Mouse (Mus musculus) splenic B cell, adult 2 months (primary cell): Measurements from ENCODE around the gene Izumo4.
A peak's percentile ranks its signal among the peaks of the same experiment; 100 is the strongest.

Source experiments
- DNase-seq: peaks from one replicate; pipeline ENCODE4 v3.0.0-alpha.2; 2011; ENCODE audit warnings: low read depth, low spot score
- H3K27me3 ChIP-seq: 2 replicates; pipeline ENCODE4 v1.6.1; 2012; ENCODE audit warnings: mild to moderate bottlenecking, low read length, moderate library complexity, mixed read lengths; ENCODE audit not compliant: control insufficient read depth, poor library complexity, insufficient read depth, severe bottlenecking
- H3K36me3 ChIP-seq: 2 replicates; pipeline ENCODE4 v1.6.1; 2012; ENCODE audit warnings: mild to moderate bottlenecking, low read length, moderate library complexity, mixed read lengths; ENCODE audit not compliant: control insufficient read depth, poor library complexity, insufficient read depth, severe bottlenecking

Izumo4 gene

DNA sequence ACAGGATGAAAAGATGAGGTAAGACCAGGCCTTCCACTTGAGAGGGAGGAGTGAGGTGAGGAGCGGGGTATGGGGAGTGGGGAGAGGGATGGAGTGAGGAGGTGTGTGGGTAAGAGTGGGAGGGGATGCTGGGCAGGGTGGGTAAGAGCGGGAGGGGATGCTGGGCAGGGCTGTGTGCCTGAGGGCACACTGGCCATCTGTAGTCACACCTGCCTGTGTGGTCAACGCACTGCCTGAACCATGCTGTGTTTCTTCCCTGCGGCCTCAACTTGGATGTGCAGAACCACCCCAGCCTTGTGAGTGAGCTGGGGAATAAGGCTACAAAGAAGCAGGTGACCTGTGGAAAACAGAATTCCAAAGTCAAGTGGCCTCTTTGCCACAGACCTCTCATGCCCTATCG, 2.4 kb downstream of the Izumo4 start:
- Histone ChIP-seq H3K27me3 (no peaks in the 10 kb centered on the region), H3K36me3 (peaks cover 8% of the 10 kb centered on the region)
- DNase-seq = no peak

DNA sequence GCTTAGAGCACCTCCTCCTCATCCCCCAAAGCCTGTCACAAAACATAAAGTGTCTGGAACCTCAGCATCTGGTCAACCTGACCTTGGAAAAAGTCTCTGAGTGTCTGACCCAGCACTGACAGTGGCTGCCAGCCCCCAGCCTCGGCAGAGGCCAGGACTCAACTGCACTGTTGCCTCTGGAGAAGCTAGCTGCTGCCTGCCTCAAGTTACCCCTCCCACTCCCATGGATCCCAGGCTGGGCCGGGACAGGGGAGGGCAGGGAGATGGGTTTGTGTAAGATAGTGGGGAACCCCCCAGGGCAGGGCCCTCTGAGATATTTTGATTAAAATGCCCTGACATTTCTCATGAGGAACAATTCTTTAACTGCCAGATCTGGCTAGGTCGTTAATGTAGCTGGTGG, 3.0 kb downstream of the Izumo4 start:
- H3K27me3 ChIP-seq = no peaks in the 10 kb centered on the region
- no peak for DNase-seq

DNA sequence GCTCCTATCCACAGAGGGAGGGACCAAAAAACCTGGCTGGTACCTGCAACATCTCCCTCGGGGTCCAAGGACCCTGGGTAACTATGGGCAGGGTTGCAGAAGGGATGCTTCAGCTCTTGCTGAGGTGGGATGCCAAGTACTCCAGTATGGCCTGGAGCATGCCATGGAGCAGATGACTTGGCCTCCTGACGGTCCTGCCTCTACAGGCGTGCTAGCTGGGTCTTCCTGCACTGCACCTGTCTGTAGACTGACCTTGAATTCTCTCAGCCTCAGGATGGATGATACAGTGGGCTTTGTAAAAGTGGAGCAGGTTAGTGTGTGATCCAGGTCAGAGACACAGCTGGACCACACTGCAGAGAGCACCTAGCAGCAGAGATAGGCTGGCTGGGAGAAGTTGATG, 3.5 kb downstream of the Izumo4 start:
- DNase-seq = no peak
- peaks cover 11% of the 10 kb centered on the region for H3K36me3 ChIP-seq
- no peaks in the 10 kb centered on the region for H3K27me3 ChIP-seq

More for the DNA sequence above, 3.0 kb downstream of the Izumo4 start:
- H3K36me3 ChIP-seq = peaks cover 10% of the 10 kb centered on the region

DNA sequence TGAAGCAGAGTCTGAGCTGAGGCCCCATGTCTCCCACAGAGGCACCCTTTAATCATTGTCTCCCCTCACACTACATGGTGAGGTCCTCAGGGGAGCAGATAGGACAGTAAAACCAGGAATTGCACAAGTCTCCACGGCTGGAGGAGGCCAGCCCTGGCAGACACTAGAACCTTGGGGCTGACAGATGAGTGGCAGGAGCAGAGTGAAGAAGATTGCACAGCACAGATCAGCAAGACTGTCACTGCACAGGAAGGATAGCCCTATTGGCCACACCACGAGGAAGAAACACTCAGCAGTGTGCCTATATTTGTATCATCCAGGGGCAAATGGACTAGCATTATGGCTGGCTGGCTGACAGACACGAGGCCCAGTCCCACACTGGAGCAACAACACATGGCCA, 8.8 kb downstream of the Izumo4 start:
- Histone ChIP-seq H3K36me3 (peaks cover 20% of the 10 kb centered on the region), H3K27me3 (no peaks in the 10 kb centered on the region)
- DNase-seq = no peak

DNA sequence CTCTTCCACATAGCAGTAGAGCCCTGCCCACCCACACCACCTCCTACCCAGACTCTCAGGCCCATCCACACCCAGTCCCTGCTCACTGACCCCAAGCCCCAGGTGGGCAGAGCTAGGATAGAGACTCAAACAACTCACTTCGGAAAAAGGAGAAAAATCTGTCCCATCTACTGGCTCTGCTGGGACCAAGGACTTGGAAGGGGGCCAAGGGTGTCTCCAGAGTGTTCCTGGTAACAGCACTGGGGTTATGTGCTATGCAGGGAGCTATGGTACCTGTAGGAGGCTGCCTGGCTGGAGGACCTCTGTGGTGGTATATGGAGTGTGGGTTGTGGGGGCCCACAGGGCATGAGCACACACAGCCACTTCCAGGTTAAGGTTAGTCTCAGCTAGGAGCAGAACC, 15.3 kb downstream of the Izumo4 start:
- DNase-seq = no peak
- Histone ChIP-seq H3K27me3 (no peaks in the 10 kb centered on the region), H3K36me3 (peaks cover 21% of the 10 kb centered on the region)

DNA sequence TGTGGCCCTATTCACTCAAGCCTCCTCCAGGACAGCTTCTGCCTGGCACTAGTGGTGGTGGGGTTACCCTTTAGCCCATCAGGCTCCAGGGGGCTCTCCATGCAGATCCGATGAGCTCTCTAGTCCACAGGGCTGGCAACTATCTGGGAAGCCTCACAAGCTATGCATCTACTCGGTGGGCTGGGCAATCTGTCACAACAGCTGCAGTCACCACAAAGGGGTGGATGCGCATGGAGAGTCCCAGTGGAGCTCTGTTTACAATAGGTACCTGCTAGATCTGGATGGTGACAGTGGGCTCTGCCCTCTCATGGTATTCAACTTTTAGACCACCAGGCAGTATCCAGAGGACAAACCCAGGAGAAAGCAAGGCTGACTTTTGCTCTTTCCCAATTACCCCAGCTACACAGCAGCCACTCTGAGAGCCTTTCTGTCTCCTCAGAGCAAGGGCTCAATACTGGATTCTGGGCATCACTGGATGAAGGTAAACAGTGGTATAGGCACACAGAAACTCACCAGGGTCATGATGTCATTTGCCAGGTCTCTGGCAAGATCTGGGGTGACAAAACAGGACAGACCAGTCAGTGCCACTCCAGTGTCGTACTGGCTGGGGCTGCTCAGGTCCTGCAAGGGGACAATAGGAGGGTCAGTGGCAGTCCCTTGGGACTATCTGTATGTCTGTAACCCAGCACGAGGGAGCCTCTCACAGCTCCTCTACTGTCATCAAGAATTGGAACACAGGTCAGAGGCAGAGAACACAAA, 25.6 kb downstream of the Izumo4 start:
- Histone ChIP-seq H3K36me3 (peaks cover 16% of the 10 kb centered on the region), H3K27me3 (no peaks in the 10 kb centered on the region)
- DNase-seq = no peak

DNA sequence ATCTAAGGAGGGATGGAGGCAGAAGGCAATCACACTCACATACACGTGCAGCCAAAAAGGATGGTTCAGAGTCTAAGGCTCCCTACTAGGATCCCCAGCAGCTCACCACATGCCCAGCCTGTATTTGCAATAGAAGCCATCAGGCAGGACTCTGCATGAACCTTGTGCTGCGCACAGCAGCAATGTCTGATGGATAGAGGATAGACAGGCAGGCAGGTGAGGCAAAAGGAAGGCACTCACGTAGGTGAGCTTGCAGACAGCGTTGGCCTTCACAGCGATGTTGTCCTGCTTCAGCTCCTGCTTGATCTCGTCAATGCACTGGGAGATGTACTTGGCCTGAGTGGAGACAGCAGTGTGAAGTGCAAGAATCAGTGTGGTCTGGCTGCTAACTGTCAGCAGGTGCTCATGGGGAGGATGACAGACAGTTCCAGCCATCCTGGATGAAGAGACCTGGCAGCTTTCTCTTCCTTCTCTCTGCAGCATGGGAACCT, 30.7 kb downstream of the Izumo4 start:
- no peak for DNase-seq
- no peaks in the 10 kb centered on the region for H3K27me3 ChIP-seq
- peaks cover 9% of the 10 kb centered on the region for H3K36me3 ChIP-seq

DNA sequence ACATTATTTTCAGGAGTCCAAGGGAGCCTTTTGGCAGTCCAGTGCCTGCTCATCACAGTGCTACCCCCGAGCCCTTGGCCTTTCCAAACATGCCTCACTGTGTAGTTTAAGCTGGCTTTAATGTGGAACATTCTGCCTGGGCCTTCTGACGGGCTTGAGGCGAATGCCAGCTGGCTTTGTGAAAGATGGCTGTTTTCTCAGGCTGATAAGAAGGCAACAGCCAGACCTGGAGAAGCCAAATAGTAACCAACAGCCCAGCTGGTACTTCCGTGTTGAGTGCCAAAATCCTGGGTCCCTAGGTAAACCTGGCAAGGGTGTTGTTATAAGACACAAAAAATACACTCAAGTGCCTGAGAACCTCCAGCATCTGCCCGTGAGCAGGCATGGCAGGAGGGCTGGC, 34.7 kb downstream of the Izumo4 start:
- H3K27me3 ChIP-seq = no peaks in the 10 kb centered on the region
- no peak for DNase-seq
- no peaks in the 10 kb centered on the region; the same call in 1 of the 2 replicates for H3K36me3 ChIP-seq

DNA sequence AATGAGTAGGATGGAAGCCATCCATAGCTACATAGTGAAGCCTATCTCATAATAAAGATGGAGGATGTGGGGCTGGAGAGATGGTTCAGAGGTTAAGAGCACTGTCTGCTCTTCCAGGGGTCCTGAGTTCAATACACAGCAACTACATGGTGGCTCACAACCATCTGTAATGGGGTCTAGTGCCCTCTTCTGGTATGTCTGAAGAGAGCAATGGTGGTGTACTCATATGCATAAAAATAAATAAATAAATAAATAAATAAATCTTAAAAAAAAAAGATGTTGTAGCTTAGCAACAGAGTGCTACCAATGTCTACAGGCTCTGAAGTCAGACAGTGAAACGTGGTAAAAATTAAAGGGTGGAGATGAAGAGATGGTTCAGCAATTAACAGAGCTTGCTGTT, 36.7 kb downstream of the Izumo4 start:
- peak; percentile 55 for DNase-seq
- Histone ChIP-seq H3K27me3 (no peaks in the 10 kb centered on the region), H3K36me3 (no peaks in the 10 kb centered on the region; the same call in 1 of the 2 replicates)

DNA sequence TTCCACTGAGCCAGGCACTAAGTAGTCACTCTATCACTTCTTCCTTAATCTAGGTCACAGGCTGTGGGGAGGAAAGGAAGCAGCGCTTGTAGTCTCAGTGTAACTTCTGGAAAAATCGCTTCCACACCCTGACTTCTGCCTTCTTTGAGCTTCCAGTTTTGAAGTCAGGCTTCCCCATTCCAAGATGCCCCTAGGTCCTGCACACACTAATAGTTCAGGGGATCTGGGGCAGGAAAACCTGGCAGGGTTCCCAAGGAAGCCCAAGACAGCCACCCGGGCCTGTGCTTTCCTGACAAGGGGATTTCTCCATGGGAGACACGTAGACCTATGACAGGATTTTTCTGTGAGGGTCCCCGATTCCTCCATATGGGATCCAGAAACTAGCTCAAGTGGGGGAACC, 39.2 kb downstream of the Izumo4 start:
- no peaks in the 10 kb centered on the region for H3K27me3 ChIP-seq
- H3K36me3 ChIP-seq = no peaks in the 10 kb centered on the region; the same call in 1 of the 2 replicates
- no peak for DNase-seq

DNA sequence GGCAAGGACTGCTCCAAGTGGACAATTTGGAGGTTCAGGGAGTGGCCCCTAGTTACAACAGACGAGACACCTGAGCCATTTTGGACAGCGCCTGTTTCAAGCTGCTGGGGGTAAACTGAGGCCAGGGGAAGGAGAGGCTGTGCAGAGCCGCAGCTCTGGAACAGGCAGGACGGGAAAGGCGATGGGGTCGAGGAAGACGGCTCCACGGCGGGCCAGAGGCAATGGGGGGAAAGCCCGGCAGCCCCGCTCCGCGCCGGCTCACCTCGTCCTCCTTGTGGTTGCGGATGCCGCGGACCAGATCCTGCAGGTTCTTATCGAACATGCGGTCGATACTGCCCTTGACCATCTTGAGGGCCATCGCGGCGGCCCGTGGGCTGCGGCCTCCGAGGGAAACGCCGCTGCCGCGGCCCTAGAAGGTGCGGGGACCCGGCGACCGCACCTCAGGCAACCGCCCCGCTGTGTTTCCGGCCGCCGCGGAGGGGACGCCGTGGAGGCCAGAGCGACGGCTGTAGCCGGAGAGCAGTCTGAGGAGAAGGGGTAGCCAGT, 39.7 kb downstream of the Izumo4 start:
- Histone ChIP-seq H3K27me3 (no peaks in the 10 kb centered on the region), H3K36me3 (no peaks in the 10 kb centered on the region)
- DNase-seq = no peak

DNA sequence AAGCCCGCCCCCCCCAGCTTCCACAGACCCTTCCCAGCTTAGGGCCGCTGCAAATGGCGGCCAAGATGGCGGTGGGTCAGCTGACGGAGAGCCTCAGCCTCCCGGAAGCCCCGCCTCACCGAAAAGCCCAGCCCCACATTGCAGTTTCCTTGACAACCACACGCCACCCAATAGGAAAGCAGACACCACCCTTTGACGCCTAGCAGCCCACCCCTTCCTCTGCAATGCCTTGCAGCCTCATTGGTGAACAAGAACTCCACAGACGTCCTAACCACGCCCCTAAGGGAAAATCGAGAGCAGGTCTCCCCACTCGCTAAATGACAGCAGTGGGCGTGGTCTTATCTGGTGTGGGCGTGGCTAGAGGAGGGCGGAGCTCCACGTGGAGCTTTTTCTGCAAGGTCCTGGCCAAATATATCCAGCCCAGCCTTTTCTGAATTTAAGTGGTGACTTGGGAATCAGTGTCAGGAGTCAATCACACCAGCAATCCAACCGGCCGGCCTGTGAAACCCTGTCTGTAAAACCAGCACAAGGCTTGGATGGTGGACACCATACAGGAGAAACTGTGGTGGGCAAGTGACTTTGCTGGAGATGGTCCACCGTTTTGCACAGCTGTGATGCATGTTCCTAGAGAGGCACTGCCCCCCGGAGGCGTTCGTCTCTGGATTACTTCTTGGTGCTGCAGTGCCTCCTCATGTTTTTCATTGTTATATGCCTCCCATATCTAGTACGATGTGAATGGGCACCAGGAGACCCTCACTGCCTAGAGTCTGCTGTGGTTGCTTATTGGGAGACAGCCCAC, 40.4 kb downstream of the Izumo4 start, which contains the start of gene Ap3d1:
Ap3d1 (minus strand) TSS at position 85 of the 799 bp plus-strand sequence.
- no peaks in the 10 kb centered on the region for H3K27me3 ChIP-seq
- DNase-seq = peak; percentile 100
- H3K36me3 ChIP-seq = no peaks in the 10 kb centered on the region

DNA sequence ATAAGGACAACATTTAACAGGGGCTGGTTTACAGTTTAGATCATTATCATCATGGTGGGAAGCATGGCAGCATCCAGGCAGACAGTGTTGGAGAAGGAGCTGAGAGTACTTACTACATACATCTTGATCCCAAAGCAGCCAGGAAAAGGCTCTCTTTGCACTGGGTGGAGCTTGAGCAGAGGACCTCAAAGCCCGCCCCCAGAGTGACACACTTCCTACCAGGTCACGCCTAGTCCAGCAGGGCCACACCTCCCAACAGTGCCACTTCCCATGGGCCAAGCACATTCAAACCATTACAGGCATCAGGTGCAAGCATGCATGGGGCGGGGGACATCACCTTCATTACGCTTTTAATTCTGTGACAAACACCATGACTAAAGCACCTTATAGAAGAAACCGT, 42.3 kb downstream of the Izumo4 start:
- DNase-seq = peak; percentile 62
- Histone ChIP-seq H3K36me3 (no peaks in the 10 kb centered on the region), H3K27me3 (no peaks in the 10 kb centered on the region)

DNA sequence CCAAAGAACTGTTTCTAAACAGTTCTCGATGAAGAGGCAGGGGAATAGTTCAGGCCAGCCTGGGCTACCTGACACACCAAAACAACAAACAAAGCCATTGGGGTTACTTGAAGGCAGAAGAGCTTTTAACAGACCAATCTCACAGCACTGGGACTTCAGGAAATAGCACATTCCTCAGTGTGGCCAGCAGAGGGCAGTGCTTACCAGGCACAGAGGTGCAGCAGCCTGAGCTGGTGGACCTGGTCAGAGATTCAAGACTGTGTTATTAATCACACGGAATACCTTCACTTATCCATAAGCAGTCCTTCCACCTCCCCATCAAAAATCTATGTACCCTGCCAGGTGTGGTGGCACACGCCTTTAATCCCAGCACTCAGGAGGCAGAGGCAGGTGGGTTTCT, 45.4 kb downstream of the Izumo4 start:
- Histone ChIP-seq H3K27me3 (no peaks in the 10 kb centered on the region), H3K36me3 (no peaks in the 10 kb centered on the region)
- DNase-seq = peak; percentile 89

DNA sequence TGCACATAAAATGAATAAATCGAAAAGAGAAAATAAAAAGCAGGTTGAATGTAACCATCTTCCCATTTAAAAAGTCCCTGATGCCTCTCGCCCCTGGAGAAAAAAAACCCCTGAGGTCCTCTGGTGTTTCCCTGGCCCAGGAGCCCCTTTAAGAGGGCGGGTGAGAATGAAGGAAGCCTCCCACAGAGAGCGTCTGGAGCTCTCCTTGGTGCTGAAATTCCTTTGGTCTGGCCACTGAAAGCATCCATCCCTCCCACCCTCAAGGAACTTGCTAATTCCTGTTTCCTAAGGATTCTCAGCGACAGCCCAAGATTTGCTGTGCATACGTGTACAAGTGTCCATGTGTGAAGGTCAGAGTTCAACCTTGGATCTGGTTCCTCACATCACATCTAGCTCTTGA, 46.6 kb downstream of the Izumo4 start:
- Histone ChIP-seq H3K27me3 (no peaks in the 10 kb centered on the region), H3K36me3 (no peaks in the 10 kb centered on the region)
- peak; percentile 75 for DNase-seq
